Mouse (Mus musculus): ENCODE measurements around the gene Hist2h3c2. TPM values are rescaled to one million over a fixed set of nuclear protein-coding genes. Genes with fewer than 3 reads are reported as not detected.

Hist2h3c2 gene
- polyA plus RNA-seq, 1 experiment from 2014 or later, result 2.6 TPM

DNA sequence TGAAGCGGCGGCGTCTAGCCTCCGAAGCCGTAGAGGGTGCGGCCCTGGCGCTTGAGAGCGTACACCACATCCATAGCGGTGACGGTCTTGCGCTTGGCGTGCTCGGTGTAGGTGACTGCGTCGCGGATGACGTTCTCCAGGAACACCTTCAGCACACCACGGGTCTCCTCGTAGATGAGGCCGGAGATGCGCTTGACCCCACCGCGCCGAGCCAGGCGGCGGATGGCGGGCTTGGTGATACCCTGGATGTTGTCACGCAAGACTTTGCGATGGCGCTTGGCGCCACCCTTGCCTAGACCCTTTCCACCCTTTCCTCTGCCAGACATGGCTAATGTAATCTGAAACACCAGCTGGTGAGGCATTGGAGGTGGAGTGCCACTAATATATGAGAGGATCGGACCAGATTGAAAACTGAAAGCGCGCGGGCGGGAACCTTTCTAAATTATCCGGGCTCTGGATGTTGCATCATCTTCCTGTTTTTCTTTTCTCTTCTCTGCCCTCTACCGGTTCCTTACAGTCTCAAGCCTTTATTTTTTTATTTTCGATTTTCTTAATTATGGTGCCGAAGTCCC, 24.1 kb upstream of the Hist2h3c2 start, which contains the start of gene Hist2h4:
TSS of gene Hist2h4 (minus strand) at position 333 of the 572 bp plus-strand sequence.
- Histone ChIP-seq H3K9ac (ENCODE audit: low read length) (peak within 1 kb of the TSS; percentile 89), H3K27ac (ENCODE audit: low read length) (peak within 1 kb of the TSS; percentile 99), H3K9me3 (replicated peaks; ENCODE audit: control insufficient read depth, low read length) (no peaks in the 10 kb centered on the region), H3K4me3 (replicated peaks; ENCODE audit: low read length) (peak within 1 kb of the TSS; percentile 68), H3K27me3 (ENCODE audit: control insufficient read depth, insufficient read depth, low read length) (no peaks in the 10 kb centered on the region), H3K4me1 (ENCODE audit: control insufficient read depth, insufficient read depth, low read length) (peaks cover 25% of the 10 kb centered on the region), H3K36me3 (ENCODE audit: control insufficient read depth, insufficient read depth, low read length) (no peaks in the 10 kb centered on the region), H3K4me2 (ENCODE audit: low read depth, low read length) (peak within 1 kb of the TSS; percentile 83)
- under 1% methylated on average over 40 of the region's 40 CpGs for WGBS
- ATAC-seq (ENCODE audit: insufficient read depth, low FRiP score), result peak; percentile 89

DNA sequence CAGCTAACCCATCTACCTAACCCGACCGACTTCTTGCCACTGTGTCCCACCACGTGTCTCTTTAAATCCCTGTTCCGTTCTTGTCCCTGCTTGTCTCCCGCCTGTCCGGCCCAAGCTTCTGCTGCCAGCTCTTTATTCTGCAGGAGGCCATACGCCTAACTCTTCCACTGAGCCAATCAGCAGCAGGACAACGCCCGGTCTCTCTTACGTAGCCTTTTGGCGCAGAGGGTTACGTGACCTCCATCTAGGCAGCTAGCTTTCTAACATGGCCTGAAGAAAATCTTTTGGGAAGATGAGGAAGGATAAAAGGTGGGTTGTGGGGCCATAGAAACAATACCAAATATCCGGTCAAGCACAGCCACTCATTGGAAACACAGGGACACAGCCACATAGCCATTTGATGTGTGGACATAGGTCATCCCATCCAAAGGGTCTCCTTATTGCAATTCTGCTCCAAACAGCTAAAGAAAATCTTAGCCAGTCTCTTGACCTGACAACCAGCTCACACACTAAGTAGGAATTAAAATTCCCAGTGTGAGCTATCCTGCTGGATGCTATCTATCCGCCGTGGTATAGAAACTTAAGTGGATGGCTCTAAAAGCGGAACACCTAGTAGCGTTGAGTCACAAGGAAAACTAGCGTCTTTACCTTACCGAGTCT, 23.4 kb upstream of the Hist2h3c2 start:
- Histone ChIP-seq H3K9ac (ENCODE audit: low read length) (peak overlapping the region; percentile 89), H3K4me1 (ENCODE audit: control insufficient read depth, insufficient read depth, low read length) (peaks cover 20% of the 10 kb centered on the region), H3K27me3 (ENCODE audit: control insufficient read depth, insufficient read depth, low read length) (no peaks in the 10 kb centered on the region), H3K4me2 (ENCODE audit: low read depth, low read length) (peak overlapping the region; percentile 83), H3K4me3 (replicated peaks; ENCODE audit: low read length) (peak overlapping the region; percentile 68), H3K9me3 (replicated peaks; ENCODE audit: control insufficient read depth, low read length) (no peaks in the 10 kb centered on the region), H3K36me3 (ENCODE audit: control insufficient read depth, insufficient read depth, low read length) (no peaks in the 10 kb centered on the region), H3K27ac (ENCODE audit: low read length) (peak overlapping the region; percentile 99)
- peak; percentile 89 for ATAC-seq (ENCODE audit: insufficient read depth, low FRiP score)
- WGBS, result under 1% methylated on average over 19 of the region's 19 CpGs

DNA sequence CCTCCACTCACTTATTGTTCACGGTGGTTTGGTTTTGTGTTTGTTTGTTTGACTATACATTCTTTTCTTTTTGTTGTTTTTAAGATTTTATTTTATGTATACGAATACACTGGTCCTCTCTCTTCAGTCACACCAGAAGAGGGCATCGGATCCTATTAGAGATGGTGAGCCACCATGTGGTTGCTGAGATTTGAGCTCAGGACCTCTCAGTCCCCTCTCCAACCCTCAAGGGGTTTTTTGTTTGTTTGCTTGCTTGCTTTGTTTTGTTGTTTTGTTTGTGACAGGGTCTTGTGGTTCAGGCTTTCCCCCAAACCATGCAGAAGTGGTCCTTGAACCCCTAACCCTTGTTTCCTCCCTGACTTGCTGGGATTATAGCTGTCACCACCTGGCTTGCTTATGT, 22.7 kb upstream of the Hist2h3c2 start:
- ATAC-seq (ENCODE audit: insufficient read depth, low FRiP score), result no peak
- Histone ChIP-seq H3K4me1 (ENCODE audit: control insufficient read depth, insufficient read depth, low read length) (peaks cover 20% of the 10 kb centered on the region), H3K9me3 (replicated peaks; ENCODE audit: control insufficient read depth, low read length) (no peaks in the 10 kb centered on the region), H3K27ac (ENCODE audit: low read length) (peak overlapping the region; percentile 99), H3K36me3 (ENCODE audit: control insufficient read depth, insufficient read depth, low read length) (no peaks in the 10 kb centered on the region), H3K4me2 (ENCODE audit: low read depth, low read length) (peak overlapping the region; percentile 83), H3K9ac (ENCODE audit: low read length) (peak overlapping the region; percentile 89), H3K4me3 (replicated peaks; ENCODE audit: low read length) (peak overlapping the region; percentile 68), H3K27me3 (ENCODE audit: control insufficient read depth, insufficient read depth, low read length) (no peaks in the 10 kb centered on the region)
- WGBS, result 47% methylated on average over 3 of the region's 3 CpGs

DNA sequence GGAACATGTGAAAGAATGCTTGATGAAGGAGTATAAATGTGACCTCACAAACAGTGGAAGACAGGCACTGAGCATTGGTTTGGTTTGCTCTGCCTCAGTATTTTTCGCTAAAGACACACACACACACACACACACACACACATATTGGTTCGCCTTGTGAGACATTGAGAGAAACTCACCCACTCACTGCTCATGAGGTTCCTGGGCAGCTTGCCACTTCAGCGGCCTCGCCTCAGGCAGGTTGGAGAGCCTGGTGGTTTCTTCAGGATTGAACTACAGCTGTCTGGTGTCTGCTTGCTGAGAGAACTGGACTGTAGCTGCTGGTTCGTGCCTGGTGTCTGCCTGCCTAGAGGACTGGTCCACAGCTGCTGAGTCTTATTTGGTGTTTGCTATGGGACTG, 21.3 kb upstream of the Hist2h3c2 start:
- Histone ChIP-seq H3K9me3 (replicated peaks; ENCODE audit: control insufficient read depth, low read length) (no peaks in the 10 kb centered on the region), H3K4me1 (ENCODE audit: control insufficient read depth, insufficient read depth, low read length) (peaks cover 25% of the 10 kb centered on the region), H3K9ac (ENCODE audit: low read length) (no peak overlapping the region), H3K4me2 (ENCODE audit: low read depth, low read length) (no peak overlapping the region), H3K4me3 (replicated peaks; ENCODE audit: low read length) (no peak overlapping the region), H3K36me3 (ENCODE audit: control insufficient read depth, insufficient read depth, low read length) (no peaks in the 10 kb centered on the region), H3K27me3 (ENCODE audit: control insufficient read depth, insufficient read depth, low read length) (no peaks in the 10 kb centered on the region), H3K27ac (ENCODE audit: low read length) (no peak overlapping the region)
- ATAC-seq (ENCODE audit: insufficient read depth, low FRiP score), result no peak
- 90% methylated on average over 5 of the region's 5 CpGs for WGBS

DNA sequence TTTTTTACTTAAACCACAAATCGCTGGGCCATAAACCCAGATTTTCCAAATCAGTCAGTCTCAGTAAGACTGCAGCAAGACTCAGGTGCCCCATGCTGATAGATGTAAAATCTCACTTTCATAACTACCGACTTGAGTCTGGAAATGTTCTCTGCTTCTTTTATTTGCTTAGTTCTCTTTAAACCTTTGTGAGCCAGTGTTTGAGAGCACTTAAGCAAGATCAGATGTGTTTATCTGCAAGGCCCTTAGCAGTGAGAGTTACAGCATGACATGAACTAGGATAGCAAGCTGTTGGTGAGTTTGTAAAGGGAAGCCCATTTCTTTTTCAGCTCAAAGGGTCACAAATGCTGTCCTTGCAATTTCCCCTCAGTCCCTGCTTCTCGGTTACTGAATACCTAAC, 18.3 kb upstream of the Hist2h3c2 start:
- H3K9me3 ChIP-seq (replicated peaks; ENCODE audit: control insufficient read depth, low read length), result no peaks in the 10 kb centered on the region
- WGBS, result 63% methylated on average over 3 of the region's 3 CpGs

DNA sequence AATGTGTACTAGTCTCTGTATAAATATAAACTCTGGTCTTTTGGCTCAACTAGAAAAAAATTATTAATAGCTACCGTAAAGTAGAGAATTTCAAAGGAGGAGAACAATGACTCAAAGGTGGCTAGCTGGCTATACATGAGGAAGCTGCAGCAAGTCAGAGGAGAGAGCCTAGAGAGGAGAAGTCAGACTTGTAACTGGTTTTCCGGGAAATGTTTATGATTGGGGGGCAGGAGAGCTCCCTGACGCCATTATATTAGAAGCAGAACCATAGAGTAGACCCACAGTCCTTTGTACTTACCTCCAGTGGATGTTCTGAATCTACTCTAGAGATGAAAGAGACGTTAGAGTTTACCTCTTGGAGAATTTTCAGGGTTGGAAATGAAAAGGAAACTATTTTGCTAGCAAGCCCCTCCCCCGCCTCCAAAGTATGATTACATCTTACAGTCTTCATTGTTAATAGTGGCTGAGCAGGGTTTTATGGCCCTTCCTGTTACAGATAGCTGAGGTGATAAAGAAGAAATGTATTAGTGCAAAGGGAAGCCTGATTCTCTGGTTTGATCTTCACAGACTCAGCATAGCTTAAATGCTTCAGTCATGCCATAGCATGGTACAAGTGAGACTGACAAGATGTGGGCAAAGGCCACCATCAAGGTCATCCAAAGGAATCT, 17.1 kb upstream of the Hist2h3c2 start:
- Histone ChIP-seq H3K4me3 (replicated peaks; ENCODE audit: low read length) (no peak overlapping the region), H3K9ac (ENCODE audit: low read length) (no peak overlapping the region; the same call in 1 of the 2 replicates), H3K36me3 (ENCODE audit: control insufficient read depth, insufficient read depth, low read length) (no peaks in the 10 kb centered on the region), H3K9me3 (replicated peaks; ENCODE audit: control insufficient read depth, low read length) (no peaks in the 10 kb centered on the region), H3K27me3 (ENCODE audit: control insufficient read depth, insufficient read depth, low read length) (no peaks in the 10 kb centered on the region), H3K4me2 (ENCODE audit: low read depth, low read length) (0 out of 2 replicates have a peak overlapping the region, but pooled peaks have one; percentile 6), H3K27ac (ENCODE audit: low read length) (peak overlapping the region; percentile 60; the same call in 1 of the 2 replicates), H3K4me1 (ENCODE audit: control insufficient read depth, insufficient read depth, low read length) (peaks cover 4% of the 10 kb centered on the region; the same call in 1 of the 2 replicates)
- 47% methylated on average over 5 of the region's 5 CpGs for WGBS
- ATAC-seq (ENCODE audit: insufficient read depth, low FRiP score), result no peak

More for the DNA sequence above, 18.3 kb upstream of the Hist2h3c2 start:
- Histone ChIP-seq H3K4me3 (replicated peaks; ENCODE audit: low read length) (no peak overlapping the region), H3K36me3 (ENCODE audit: control insufficient read depth, insufficient read depth, low read length) (no peaks in the 10 kb centered on the region), H3K4me2 (ENCODE audit: low read depth, low read length) (no peak overlapping the region), H3K27ac (ENCODE audit: low read length) (no peak overlapping the region), H3K27me3 (ENCODE audit: control insufficient read depth, insufficient read depth, low read length) (no peaks in the 10 kb centered on the region), H3K4me1 (ENCODE audit: control insufficient read depth, insufficient read depth, low read length) (peaks cover 10% of the 10 kb centered on the region; the same call in 1 of the 2 replicates), H3K9ac (ENCODE audit: low read length) (no peak overlapping the region)
- no peak for ATAC-seq (ENCODE audit: insufficient read depth, low FRiP score)

DNA sequence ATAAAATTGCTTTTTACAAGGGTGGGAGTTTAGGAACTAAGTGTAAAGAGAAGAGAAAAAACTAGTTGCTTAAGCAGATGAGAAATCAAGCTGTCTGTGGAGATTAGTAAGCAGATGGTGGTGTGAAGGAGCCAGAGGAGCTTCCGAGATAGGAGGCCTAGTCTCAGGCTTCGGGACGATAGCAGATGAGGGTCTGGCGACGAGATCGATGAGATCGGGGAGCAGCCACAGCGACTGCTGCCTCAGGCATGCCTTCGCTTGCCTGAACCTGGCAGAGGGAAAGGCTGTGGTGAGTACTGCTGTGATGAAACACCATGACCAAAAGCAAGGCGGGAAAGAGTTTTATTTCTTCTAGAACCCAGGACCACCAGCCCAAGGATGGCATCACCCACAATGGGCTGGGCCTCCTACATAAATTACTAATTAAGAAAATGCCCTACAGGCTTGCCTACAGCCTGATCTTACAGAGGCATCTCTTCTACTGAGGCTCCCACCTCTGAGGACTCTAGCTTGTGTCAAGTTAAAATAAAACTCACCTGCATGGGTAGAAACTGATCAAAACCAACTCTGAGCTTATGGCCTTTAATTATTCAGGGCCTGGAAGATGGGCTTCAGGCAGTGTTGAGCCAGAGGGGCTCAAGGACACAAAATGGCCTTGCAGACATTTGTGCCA, 15.9 kb upstream of the Hist2h3c2 start:
- 34% methylated on average over 10 of the region's 10 CpGs for WGBS
- Histone ChIP-seq H3K9me3 (replicated peaks; ENCODE audit: control insufficient read depth, low read length) (no peaks in the 10 kb centered on the region), H3K36me3 (ENCODE audit: control insufficient read depth, insufficient read depth, low read length) (no peaks in the 10 kb centered on the region), H3K27ac (ENCODE audit: low read length) (no peak overlapping the region), H3K9ac (ENCODE audit: low read length) (no peak overlapping the region), H3K4me1 (ENCODE audit: control insufficient read depth, insufficient read depth, low read length) (peaks cover 4% of the 10 kb centered on the region; the same call in 1 of the 2 replicates), H3K4me2 (ENCODE audit: low read depth, low read length) (no peak overlapping the region), H3K27me3 (ENCODE audit: control insufficient read depth, insufficient read depth, low read length) (no peaks in the 10 kb centered on the region), H3K4me3 (replicated peaks; ENCODE audit: low read length) (no peak overlapping the region)
- 0 out of 2 replicates have a peak, but pooled peaks have one; percentile 41 for ATAC-seq (ENCODE audit: insufficient read depth, low FRiP score)

DNA sequence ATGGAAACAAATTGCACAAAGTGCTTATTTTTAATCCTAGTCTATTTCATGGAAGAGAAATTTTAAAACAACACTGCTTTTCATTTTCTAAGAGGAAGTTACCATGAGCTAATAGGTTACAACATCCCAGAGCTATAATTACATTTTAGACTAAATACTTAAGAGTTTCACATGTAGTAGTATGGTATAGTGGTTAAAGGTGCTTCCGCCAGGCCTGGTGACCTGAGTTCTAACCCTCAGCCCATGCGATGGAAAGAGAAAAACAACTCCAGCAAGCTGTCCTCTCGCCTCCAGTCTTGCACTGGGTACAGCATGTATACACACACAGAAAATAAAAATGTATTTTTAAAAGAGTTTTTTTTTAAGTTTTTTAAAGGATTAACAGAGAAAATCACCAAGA, 12.9 kb upstream of the Hist2h3c2 start:
- ATAC-seq (ENCODE audit: insufficient read depth, low FRiP score), result no peak
- WGBS, result 89% methylated on average over 3 of the region's 3 CpGs
- H3K4me3 ChIP-seq (replicated peaks; ENCODE audit: low read length), result no peak overlapping the region

More for the DNA sequence above, 12.9 kb upstream of the Hist2h3c2 start:
- Histone ChIP-seq H3K27me3 (ENCODE audit: control insufficient read depth, insufficient read depth, low read length) (no peaks in the 10 kb centered on the region), H3K36me3 (ENCODE audit: control insufficient read depth, insufficient read depth, low read length) (no peaks in the 10 kb centered on the region), H3K4me2 (ENCODE audit: low read depth, low read length) (no peak overlapping the region), H3K9ac (ENCODE audit: low read length) (no peak overlapping the region), H3K27ac (ENCODE audit: low read length) (no peak overlapping the region), H3K4me1 (ENCODE audit: control insufficient read depth, insufficient read depth, low read length) (peaks cover 18% of the 10 kb centered on the region), H3K9me3 (replicated peaks; ENCODE audit: control insufficient read depth, low read length) (no peaks in the 10 kb centered on the region)
